Mouse (Mus musculus) liver, embryonic 16.5 days (tissue): ENCODE measurements around the gene Mlec. TPM values are rescaled to one million over a fixed set of nuclear protein-coding genes. Genes with fewer than 3 reads are reported as not detected.
A peak's percentile ranks its signal among the peaks of the same experiment; 100 is the strongest.

Source experiments
- ATAC-seq: fragments of 200-750 bp; cut with Nextera tagmentation; 2 replicates; pipeline ENCODE4 v1.8.0; 2017; ENCODE audit warnings: low read depth, mild to moderate bottlenecking, moderate number of reproducible peaks, moderate library complexity
- H3K27ac ChIP-seq: fragments of 300-500 bp; sonication (generic); 2 replicates; pipeline ENCODE4 v1.5.1; 2014; ENCODE audit warnings: mild to moderate bottlenecking, low read length
- H3K27me3 ChIP-seq: fragments of 300-500 bp; sonication (generic); 2 replicates; pipeline ENCODE4 v1.6.1; 2014; ENCODE audit warnings: low read depth, low read length, mixed read lengths; ENCODE audit not compliant: control insufficient read depth, insufficient read depth
- H3K36me3 ChIP-seq: fragments of 300-500 bp; sonication (generic); 2 replicates; pipeline ENCODE4 v1.6.1; 2014; ENCODE audit warnings: mild to moderate bottlenecking; ENCODE audit not compliant: control insufficient read depth, insufficient read depth
- H3K4me1 ChIP-seq: fragments of 300-500 bp; sonication (generic); 2 replicates; pipeline ENCODE4 v1.6.1; 2014; ENCODE audit warnings: low read depth, low read length, mixed read lengths; ENCODE audit not compliant: control insufficient read depth
- H3K4me2 ChIP-seq: fragments of 300-500 bp; sonication (generic); 2 replicates; pipeline ENCODE4 v1.6.1; 2014; ENCODE audit warnings: low read depth, low read length, mixed read lengths
- H3K4me3 ChIP-seq: fragments of 300-500 bp; sonication (generic); 2 replicates; pipeline ENCODE4 v1.5.1; 2014; ENCODE audit warnings: low read depth, mild to moderate bottlenecking, low read length
- H3K9ac ChIP-seq: fragments of 300-500 bp; sonication (generic); 2 replicates; pipeline ENCODE4 v1.6.1; 2014; ENCODE audit warnings: low read depth, low read length
- H3K9me3 ChIP-seq: fragments of 300-500 bp; sonication (generic); replicated peaks from 2 replicates; pipeline ENCODE4 v1.6.1; 2016; ENCODE audit warnings: low read length; ENCODE audit not compliant: control insufficient read depth
- WGBS: fragments of 180-500 bp; shearing (Covaris S2); extraction: QIAGEN DNeasy Blood & Tissue Kit; methylation state at CpG from one replicate; pipeline ENCODE4 v1.1.7; 2014; ENCODE audit not compliant: insufficient replicate concordance; 5-methylcytosine and 5-hydroxymethylcytosine counted together
- polyA plus RNA-seq: library from polyadenylated mRNA; unstranded; fragments of >200 nt; fragmentation: Nextera tagmentation; extraction: Ambion mirVana; gene quantifications from 2 replicates; pipeline ENCODE4 v1.2.1, GENCODE M21; 2015

Mlec gene
- polyA plus RNA-seq, 1 experiment from 2014 or later, result 19.4 TPM

GRCm38 (mm10) chr5:115125211-115125871, 32.6 kb downstream of the Mlec start:
- H3K36me3 ChIP-seq, result no peaks in the 10 kb centered on the region
- H3K9me3 ChIP-seq, result no peaks in the 10 kb centered on the region
- no peak overlapping the region for H3K4me2 ChIP-seq
- no peak overlapping the region for H3K27ac ChIP-seq
- 32% methylated on average over 24 of the region's 24 CpGs for WGBS
- no peaks in the 10 kb centered on the region for H3K27me3 ChIP-seq
- no peak overlapping the region for H3K9ac ChIP-seq
- H3K4me3 ChIP-seq, result no peak overlapping the region
- no peak for ATAC-seq
- H3K4me1 ChIP-seq, result no peaks in the 10 kb centered on the region; the same call in 1 of the 2 replicates

- H3K27ac ChIP-seq, result no peak overlapping the region
- no peak for ATAC-seq
- no peak overlapping the region for H3K4me2 ChIP-seq
- H3K9ac ChIP-seq, result no peak overlapping the region
- H3K4me3 ChIP-seq, result no peak overlapping the region
- WGBS, result 82% methylated on average over 6 of the region's 6 CpGs
- H3K4me1 ChIP-seq, result no peaks in the 10 kb centered on the region; the same call in 1 of the 2 replicates
- no peaks in the 10 kb centered on the region for H3K27me3 ChIP-seq
- H3K9me3 ChIP-seq, result no peaks in the 10 kb centered on the region
- no peaks in the 10 kb centered on the region for H3K36me3 ChIP-seq
These were observed 33.3 kb downstream of the Mlec start for GRCm38 (mm10) chr5:115124690-115125089.

GRCm38 (mm10) chr5:115120978-115121377, 37.0 kb downstream of the Mlec start:
- WGBS, result 68% methylated on average over 5 of the region's 5 CpGs

GRCm38 (mm10) chr5:115118961-115119570, 38.9 kb downstream of the Mlec start, which contains the start of gene Acads:
Gene Acads (minus strand): TSS chr5:115119346.
- no peaks in the 10 kb centered on the region for H3K9me3 ChIP-seq
- peaks cover 15% of the 10 kb centered on the region for H3K4me1 ChIP-seq
- H3K27me3 ChIP-seq, result no peaks in the 10 kb centered on the region
- H3K4me2 ChIP-seq, result peak within 1 kb of the TSS; percentile 85
- WGBS, result under 1% methylated on average over 39 of the region's 39 CpGs
- H3K4me3 ChIP-seq, result peak within 1 kb of the TSS; percentile 81
- H3K36me3 ChIP-seq, result no peaks in the 10 kb centered on the region
- H3K27ac ChIP-seq, result peak within 1 kb of the TSS; percentile 60
- peak; percentile 91 for ATAC-seq
- peak within 1 kb of the TSS; percentile 78 for H3K9ac ChIP-seq

More at GRCm38 (mm10) chr5:115120978-115121377, 37.0 kb downstream of the Mlec start:
- H3K4me3 ChIP-seq, result no peak overlapping the region
- no peak for ATAC-seq
- no peaks in the 10 kb centered on the region for H3K36me3 ChIP-seq
- H3K27ac ChIP-seq, result no peak overlapping the region
- no peak overlapping the region for H3K4me2 ChIP-seq
- no peaks in the 10 kb centered on the region for H3K27me3 ChIP-seq
- peaks cover 15% of the 10 kb centered on the region for H3K4me1 ChIP-seq
- no peaks in the 10 kb centered on the region for H3K9me3 ChIP-seq
- no peak overlapping the region for H3K9ac ChIP-seq

GRCm38 (mm10) chr5:115117467-115117866, 40.5 kb downstream of the Mlec start:
- Histone ChIP-seq H3K27me3 (no peaks in the 10 kb centered on the region), H3K4me3 (no peak overlapping the region), H3K9ac (no peak overlapping the region), H3K36me3 (no peaks in the 10 kb centered on the region), H3K4me2 (no peak overlapping the region), H3K4me1 (peaks cover 15% of the 10 kb centered on the region), H3K27ac (no peak overlapping the region), H3K9me3 (no peaks in the 10 kb centered on the region)
- ATAC-seq, result no peak
- 82% methylated on average over 13 of the region's 13 CpGs for WGBS

- Histone ChIP-seq H3K4me3 (no peak overlapping the region), H3K27me3 (no peaks in the 10 kb centered on the region), H3K9ac (no peak overlapping the region)
These were observed 41.6 kb downstream of the Mlec start for GRCm38 (mm10) chr5:115116426-115116825.

GRCm38 (mm10) chr5:115114501-115114900, 43.5 kb downstream of the Mlec start:
- no peak overlapping the region for H3K27ac ChIP-seq
- no peak for ATAC-seq
- no peak overlapping the region for H3K4me3 ChIP-seq
- 78% methylated on average over 8 of the region's 8 CpGs for WGBS
- no peaks in the 10 kb centered on the region for H3K9me3 ChIP-seq
- no peaks in the 10 kb centered on the region for H3K36me3 ChIP-seq
- H3K4me2 ChIP-seq, result no peak overlapping the region
- H3K9ac ChIP-seq, result no peak overlapping the region
- no peaks in the 10 kb centered on the region for H3K27me3 ChIP-seq
- peaks cover 13% of the 10 kb centered on the region for H3K4me1 ChIP-seq

More at GRCm38 (mm10) chr5:115116426-115116825, 41.6 kb downstream of the Mlec start:
- Histone ChIP-seq H3K4me2 (no peak overlapping the region), H3K9me3 (no peaks in the 10 kb centered on the region), H3K4me1 (peaks cover 15% of the 10 kb centered on the region), H3K36me3 (no peaks in the 10 kb centered on the region), H3K27ac (no peak overlapping the region)
- 60% methylated on average over 3 of the region's 3 CpGs for WGBS
- ATAC-seq, result no peak

GRCm38 (mm10) chr5:115113244-115113643, 44.7 kb downstream of the Mlec start:
- WGBS, result 83% methylated on average over 12 of the region's 12 CpGs
- Histone ChIP-seq H3K4me3 (no peak overlapping the region), H3K4me2 (no peak overlapping the region), H3K27ac (no peak overlapping the region), H3K27me3 (no peaks in the 10 kb centered on the region), H3K9ac (no peak overlapping the region), H3K4me1 (peaks cover under 1% of the 10 kb centered on the region; the same call in 1 of the 2 replicates), H3K36me3 (no peaks in the 10 kb centered on the region), H3K9me3 (no peaks in the 10 kb centered on the region)
- ATAC-seq, result no peak

GRCm38 (mm10) chr5:115111156-115111555, 46.8 kb downstream of the Mlec start:
- H3K4me3 ChIP-seq, result no peak overlapping the region
- H3K4me1 ChIP-seq, result no peaks in the 10 kb centered on the region
- no peaks in the 10 kb centered on the region for H3K27me3 ChIP-seq
- H3K36me3 ChIP-seq, result no peaks in the 10 kb centered on the region; the same call in 1 of the 2 replicates
- no peak overlapping the region for H3K4me2 ChIP-seq
- H3K9me3 ChIP-seq, result no peaks in the 10 kb centered on the region
- ATAC-seq, result no peak
- WGBS, result 81% methylated on average over 8 of the region's 8 CpGs
- H3K27ac ChIP-seq, result no peak overlapping the region
- no peak overlapping the region for H3K9ac ChIP-seq
